Mouse (Mus musculus) left cerebral cortex, postnatal 14 days (tissue): ENCODE measurements around the gene Tmem38a. TPM values are rescaled to one million over a fixed set of nuclear protein-coding genes. Genes with fewer than 3 reads are reported as not detected.

Experiments used
- DNase-seq, 2 experiments: peaks; one replicate each; pipeline ENCODE4 v3.0.0; 2021 to 2022; ENCODE audit warnings: low spot score in 2 of 2, mixed read lengths in 1 of 2
- intact Hi-C: fragments of 180-260 bp; cut with DNase I; formaldehyde crosslinking; loops from one replicate; pipeline ENCODE4 v1.15.1; 2025
- long read RNA-seq, 2 experiments: library from polyadenylated mRNA; stranded (forward); transcript quantifications; one replicate each; pipeline ENCODE4 v2.0.0; 2021
- total RNA-seq, 2 experiments: library from RNA; stranded (reverse); gene quantifications; 2 replicates each; pipeline ENCODE4 v1.2.3; 2021

Tmem38a gene
- 100 to 1,000 TPM; 136 to 148 TPM for total RNA-seq
- long read RNA-seq, experiment 1, transcript Tmem38a-201 (6 exons, 2,124 nt), result major isoform, 230 of 287 reads
- long read RNA-seq, experiment 1, partial matches to known transcripts, result 26 of 287 reads
- long read RNA-seq, experiment 1, other reads (novel, unspliced or antisense), result 31 of 287 reads
- long read RNA-seq, experiment 2, transcript Tmem38a-201 (6 exons, 2,124 nt), result major isoform, 182 of 240 reads
- long read RNA-seq, experiment 2, partial matches to known transcripts, result 3 of 240 reads
- long read RNA-seq, experiment 2, other reads (novel, unspliced or antisense), result 55 of 240 reads

GRCm38 (mm10) chr8:72571611-72572473 lies at the start of gene Tmem38a:
TSS of gene Tmem38a (plus strand) at chr8:72572055.
- intact Hi-C loops, result no loop called here
- peak; percentile 80 to 83 for DNase-seq

GRCm38 (mm10) chr8:72532103-72532502 lies 39.8 kb upstream of the Tmem38a start:
- DNase-seq, result no peak
- intact Hi-C loops, result no loop called here

GRCm38 (mm10) chr8:72534888-72535287 lies 37.0 kb upstream of the Tmem38a start:
- no peak for DNase-seq
- intact Hi-C loops, result no loop called here

- DNase-seq, result no peak
- intact Hi-C loops, result no loop called here
These were observed 32.6 kb upstream of the Tmem38a start for GRCm38 (mm10) chr8:72539234-72539633.

GRCm38 (mm10) chr8:72547122-72547801 lies 24.6 kb upstream of the Tmem38a start:
- intact Hi-C loops, result no loop called here
- DNase-seq, result no peak

GRCm38 (mm10) chr8:72547802-72548643 lies 23.8 kb upstream of the Tmem38a start, which contains the start of gene Med26:
TSS of gene Med26 (minus strand) at chr8:72548270.
- intact Hi-C loops, result loop anchor here (1.0 kb wide), 1 partner anchor 56 kb away; the partner anchor contains the start of gene Slc35e1
- peak; percentile 99 for DNase-seq

GRCm38 (mm10) chr8:72548644-72549313 lies 23.1 kb upstream of the Tmem38a start:
- DNase-seq, result peak in 1 of 2 experiments; percentile 38
- intact Hi-C loops, result loop anchor here (1.0 kb wide), 1 partner anchor 56 kb away; the partner anchor contains the start of gene Slc35e1

GRCm38 (mm10) chr8:72549314-72549892 lies 22.5 kb upstream of the Tmem38a start:
- intact Hi-C loops, result no loop called here

GRCm38 (mm10) chr8:72555770-72556169 lies 16.1 kb upstream of the Tmem38a start:
- intact Hi-C loops, result no loop called here
- no peak for DNase-seq

More at GRCm38 (mm10) chr8:72549314-72549892, 22.5 kb upstream of the Tmem38a start:
- no peak for DNase-seq

- no peak for DNase-seq
- intact Hi-C loops, result no loop called here
These were observed 10.7 kb upstream of the Tmem38a start for GRCm38 (mm10) chr8:72561111-72561689.

- no peak for DNase-seq
- intact Hi-C loops, result no loop called here
These were observed 5.9 kb upstream of the Tmem38a start for GRCm38 (mm10) chr8:72565970-72566369.

- peak; percentile 97 to 98 for DNase-seq
- intact Hi-C loops, result no loop called here
These were observed 933 bp upstream of the Tmem38a start, which contains the start of gene Smim7 for GRCm38 (mm10) chr8:72570633-72571610. TSS of gene Smim7 (minus strand) at chr8:72571088.

- DNase-seq, result no peak
- intact Hi-C loops, result no loop called here
These were observed 652 bp downstream of the Tmem38a start for GRCm38 (mm10) chr8:72572507-72572906.

GRCm38 (mm10) chr8:72573450-72573849 lies 1.6 kb downstream of the Tmem38a start:
- peak; percentile 27 to 62 for DNase-seq
- intact Hi-C loops, result no loop called here

- intact Hi-C loops, result no loop called here
- no peak for DNase-seq
These were observed 4.1 kb downstream of the Tmem38a start for GRCm38 (mm10) chr8:72575915-72576314.

- DNase-seq, result no peak
- intact Hi-C loops, result no loop called here
These were observed 5.4 kb downstream of the Tmem38a start for GRCm38 (mm10) chr8:72577266-72577665.
